Mouse (Mus musculus) left cerebral cortex, postnatal 10 days (tissue): ENCODE data around the gene Gm21904. TPM values are rescaled to one million over a fixed set of nuclear protein-coding genes. Genes with fewer than 3 reads are reported as not detected.
"Not testable (repeated sequence)": the region's sequence is repeated elsewhere in the genome, so short reads cannot be mapped to it uniquely, and the experiment has no call there.

ENCODE experiments used
- DNase-seq, 2 experiments: peaks; one replicate each; pipeline ENCODE4 v3.0.0; 2021 to 2022; ENCODE audit warnings: low spot score in 2 of 2, mixed read lengths in 1 of 2; ENCODE audit errors: extremely low spot score in 1 of 2
- intact Hi-C: fragments of 180-260 bp; cut with DNase I; formaldehyde crosslinking; loops from one replicate; pipeline ENCODE4 v1.15.1; 2025
- total RNA-seq, 2 experiments: library from RNA; stranded (reverse); gene quantifications; 2 replicates each; pipeline ENCODE4 v1.2.3; 2021

The Gm21904 gene
- not detected for total RNA-seq

DNA sequence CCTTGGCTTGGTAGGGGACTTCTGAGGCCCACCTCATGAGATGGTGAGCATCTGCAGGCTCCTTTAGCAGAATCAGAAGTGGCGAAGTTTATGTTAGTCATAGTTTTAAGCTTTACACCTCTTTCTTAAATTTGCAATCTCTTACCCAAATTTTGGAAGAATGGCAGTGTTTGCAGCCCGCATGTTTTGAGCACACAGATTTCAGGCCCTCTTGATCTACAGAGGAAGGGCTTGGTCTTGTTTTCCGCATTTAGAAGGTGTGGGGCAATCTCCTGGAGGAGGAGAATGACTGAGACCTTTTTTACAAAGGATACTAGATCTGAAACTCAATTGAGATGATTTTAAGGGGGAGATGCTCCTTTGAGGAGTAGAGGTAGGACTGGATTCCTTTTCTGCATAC lies at the start of gene Gm21904:
TSS of gene Gm21904 (minus strand) at position 101 of the 400 bp plus-strand sequence.
- intact Hi-C loops, DNase-seq: not testable (repeated sequence)

DNA sequence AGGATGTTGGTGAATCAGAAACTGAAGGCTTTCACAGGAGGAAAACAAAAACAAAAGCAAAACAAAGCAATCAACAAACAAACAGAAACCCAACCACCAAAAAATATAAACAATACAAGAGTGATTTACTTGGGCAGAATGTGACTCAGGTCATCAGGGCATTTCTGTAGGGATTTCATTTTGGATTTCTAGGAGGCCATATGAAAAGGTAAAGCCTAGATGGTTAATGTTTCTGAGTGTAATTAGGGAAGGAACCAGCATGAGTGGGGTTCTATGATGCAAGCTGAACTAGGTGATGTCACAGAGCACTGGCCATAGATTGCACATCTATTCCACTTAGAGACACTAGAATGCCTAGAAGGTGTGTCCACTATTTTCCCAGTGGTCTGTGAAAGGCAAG lies 28.4 kb upstream of the Gm21904 start, which contains the start of the genes Gm20772 and Gm20831:
TSS of gene Gm20772 (plus strand) at position 301 of the 400 bp plus-strand sequence.
TSS of gene Gm20831 (plus strand) at position 301 of the 400 bp plus-strand sequence.
- DNase-seq, intact Hi-C loops: not testable (repeated sequence)

Other genes with a start within 250 kb of the Gm21904 start
- gene Gm20772, start 28.5 kb upstream of the Gm21904 start, total RNA-seq, result not detected
- not detected for gene Gm20831, start 28.5 kb upstream of the Gm21904 start, total RNA-seq
- gene Srsy, start 91.1 kb upstream of the Gm21904 start, total RNA-seq, result not detected
- gene Gm21764, start 215.5 kb upstream of the Gm21904 start, total RNA-seq, result not detected
- gene Ssty1, start 242.8 kb upstream of the Gm21904 start, total RNA-seq, result not detected